Mouse (Mus musculus): ENCODE measurements around the gene Tmem251. TPM values are rescaled to one million over a fixed set of nuclear protein-coding genes. Genes with fewer than 3 reads are reported as not detected.

The Tmem251 gene
- polyA plus RNA-seq, 1 experiment from 2014 or later = 12.7 TPM

DNA sequence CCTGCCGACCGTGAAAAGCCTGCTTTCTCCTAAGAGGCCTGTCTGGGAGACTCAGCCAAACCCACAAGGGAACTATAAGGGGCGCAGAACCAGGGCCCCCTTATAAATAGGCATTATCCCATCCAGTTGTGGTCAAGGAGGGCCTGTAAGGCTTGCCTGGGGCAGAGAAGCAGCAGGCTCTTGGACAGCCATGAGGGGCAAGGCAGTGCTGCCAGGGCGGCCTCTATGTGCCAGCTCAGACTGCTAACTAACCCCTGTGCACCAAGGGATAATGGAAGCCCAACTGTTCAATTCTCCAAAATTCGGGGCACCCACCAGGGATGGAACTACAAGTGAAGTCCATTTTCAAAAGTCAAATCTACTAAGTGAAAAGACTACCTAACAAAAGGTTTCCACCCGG is 40.1 kb upstream of the Tmem251 start:
- H3K27ac ChIP-seq (replicated peaks) = peak overlapping the region; percentile 57
- 14% methylated on average over 6 of the region's 6 CpGs for WGBS

DNA sequence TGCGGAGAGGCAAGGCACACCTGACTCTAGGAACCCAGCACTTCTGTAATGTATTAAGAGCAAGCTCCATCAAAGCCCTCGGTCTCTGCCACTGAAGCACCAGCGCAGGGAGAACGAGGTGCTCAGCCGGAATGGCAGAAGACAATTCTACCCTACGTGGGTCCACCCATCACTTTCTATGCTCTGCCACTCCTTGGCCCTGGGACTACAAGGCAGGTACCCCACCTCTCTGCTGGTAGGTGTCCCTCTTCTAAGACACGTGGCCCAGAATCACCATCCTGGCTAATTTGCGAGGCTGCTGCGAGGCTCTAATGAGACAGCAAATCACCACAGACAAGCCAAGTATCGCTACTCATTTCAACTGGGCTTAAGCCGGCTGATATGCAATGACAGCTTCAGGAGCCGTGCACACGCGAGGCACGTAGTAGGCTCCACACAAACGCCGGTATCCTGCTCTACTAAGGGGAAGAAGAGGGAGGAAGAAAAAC is 39.6 kb upstream of the Tmem251 start:
- peaks cover 55% of the 10 kb centered on the region for H3K4me1 ChIP-seq
- WGBS = under 1% methylated on average over 17 of the region's 17 CpGs
- H3K9ac ChIP-seq (replicated peaks) = peak overlapping the region; percentile 76
- H3K9me3 ChIP-seq = no peaks in the 10 kb centered on the region
- peak overlapping the region; percentile 88 for H3K4me3 ChIP-seq
- H3K4me2 ChIP-seq (replicated peaks) = peak overlapping the region; percentile 71
- peak; percentile 23 for ATAC-seq (replicated peaks)
- H3K27me3 ChIP-seq = no peaks in the 10 kb centered on the region
- H3K36me3 ChIP-seq = no peaks in the 10 kb centered on the region
- peak overlapping the region; percentile 57 for H3K27ac ChIP-seq (replicated peaks)

More for the DNA sequence above, 40.1 kb upstream of the Tmem251 start:
- Histone ChIP-seq H3K4me2 (replicated peaks) (peak overlapping the region; percentile 71), H3K9ac (replicated peaks) (peak overlapping the region; percentile 76), H3K4me1 (peaks cover 60% of the 10 kb centered on the region), H3K36me3 (no peaks in the 10 kb centered on the region), H3K27me3 (no peaks in the 10 kb centered on the region), H3K4me3 (peak overlapping the region; percentile 88), H3K9me3 (no peaks in the 10 kb centered on the region)
- 0 out of 2 replicates have a peak, but pooled peaks have one; percentile 2 for ATAC-seq (replicated peaks)

DNA sequence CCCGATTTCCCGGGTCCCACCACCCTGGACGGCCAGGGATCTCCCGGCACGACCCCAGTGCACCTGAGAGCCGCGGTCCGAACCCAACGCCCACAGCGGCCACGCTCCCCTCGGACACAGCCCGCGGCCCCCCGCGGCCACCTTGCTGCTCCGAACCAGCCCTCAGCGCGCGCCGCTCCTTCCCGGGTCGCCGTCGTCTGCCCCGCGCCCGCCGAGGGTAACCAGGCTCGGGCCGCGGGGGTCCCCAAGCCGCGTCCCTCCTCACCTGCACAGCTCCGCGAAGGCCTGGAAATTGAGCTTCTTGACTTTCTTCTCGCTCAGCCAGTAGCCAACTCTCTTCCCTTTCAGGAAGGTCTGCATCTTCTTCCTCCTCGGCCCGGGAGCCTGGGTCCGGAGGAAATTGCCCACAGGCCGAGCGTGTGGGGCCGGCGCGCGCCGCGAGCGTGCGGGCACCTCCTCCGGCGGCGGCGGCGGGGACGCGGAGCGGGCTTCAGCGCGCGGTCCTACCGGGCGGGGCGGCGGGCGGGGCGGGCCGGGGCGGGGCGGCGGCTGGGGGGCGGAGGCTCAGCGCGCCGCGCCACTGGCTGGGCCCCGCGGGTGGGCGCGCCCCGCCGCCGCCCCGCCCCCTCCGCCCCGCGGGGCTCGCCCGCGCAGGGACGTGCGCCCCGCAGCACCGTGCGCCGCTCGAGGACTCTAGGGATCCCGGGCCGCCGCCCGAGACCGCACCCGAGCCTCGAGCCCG is 38.9 kb upstream of the Tmem251 start, which contains the start of gene Itpk1:
Gene Itpk1, minus strand, starts transcription at position 474 of the 742 bp plus-strand sequence.
- Histone ChIP-seq H3K27ac (replicated peaks) (peak within 1 kb of the TSS; percentile 95), H3K4me3 (peak within 1 kb of the TSS; percentile 88), H3K4me1 (peaks cover 48% of the 10 kb centered on the region), H3K9me3 (no peaks in the 10 kb centered on the region), H3K27me3 (no peaks in the 10 kb centered on the region), H3K36me3 (no peaks in the 10 kb centered on the region), H3K4me2 (replicated peaks) (peak within 1 kb of the TSS; percentile 71), H3K9ac (replicated peaks) (peak within 1 kb of the TSS; percentile 81)
- ATAC-seq (replicated peaks) = peak; percentile 91
- WGBS = 0% methylated on average over 64 of the region's 105 CpGs

DNA sequence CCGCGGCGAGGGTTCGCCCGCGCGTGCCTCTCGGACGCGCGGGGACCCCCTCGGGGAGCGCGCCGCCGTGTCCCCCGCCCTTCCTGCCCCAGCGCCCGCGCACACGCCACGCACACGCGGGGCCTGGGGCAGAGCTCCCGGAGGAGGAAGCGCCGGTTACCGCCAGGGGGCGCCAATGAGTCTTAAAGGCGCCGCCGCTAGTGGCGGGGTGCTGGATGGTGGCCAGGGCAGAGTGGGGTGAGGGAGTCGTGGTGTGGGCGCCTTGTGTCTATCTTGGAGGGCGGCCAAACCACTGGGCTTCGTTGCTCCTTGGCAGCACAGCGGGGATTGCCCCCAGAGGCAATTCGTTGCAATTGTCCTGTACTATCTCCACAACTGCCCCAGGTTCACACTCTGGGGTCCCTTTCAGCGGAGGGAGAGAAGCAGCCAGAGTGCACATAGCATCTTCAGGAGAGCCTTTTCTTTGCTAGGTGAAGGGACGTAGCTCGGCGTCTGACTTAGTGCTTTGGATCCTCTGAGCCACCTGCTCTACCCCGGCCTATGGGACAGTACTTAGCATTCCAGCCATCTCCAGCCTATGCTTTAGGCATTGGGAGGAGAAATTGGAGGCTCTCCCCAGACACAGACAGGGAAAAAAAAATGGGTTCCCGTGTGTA is 38.2 kb upstream of the Tmem251 start:
- ATAC-seq (replicated peaks) = peak; percentile 73
- H3K4me3 ChIP-seq = peak overlapping the region; percentile 88
- H3K4me2 ChIP-seq (replicated peaks) = peak overlapping the region; percentile 71
- no peaks in the 10 kb centered on the region for H3K27me3 ChIP-seq
- H3K36me3 ChIP-seq = no peaks in the 10 kb centered on the region
- H3K9me3 ChIP-seq = no peaks in the 10 kb centered on the region
- H3K4me1 ChIP-seq = peaks cover 42% of the 10 kb centered on the region
- under 1% methylated on average over 38 of the region's 45 CpGs for WGBS
- peak overlapping the region; percentile 95 for H3K27ac ChIP-seq (replicated peaks)
- peak overlapping the region; percentile 81 for H3K9ac ChIP-seq (replicated peaks)

DNA sequence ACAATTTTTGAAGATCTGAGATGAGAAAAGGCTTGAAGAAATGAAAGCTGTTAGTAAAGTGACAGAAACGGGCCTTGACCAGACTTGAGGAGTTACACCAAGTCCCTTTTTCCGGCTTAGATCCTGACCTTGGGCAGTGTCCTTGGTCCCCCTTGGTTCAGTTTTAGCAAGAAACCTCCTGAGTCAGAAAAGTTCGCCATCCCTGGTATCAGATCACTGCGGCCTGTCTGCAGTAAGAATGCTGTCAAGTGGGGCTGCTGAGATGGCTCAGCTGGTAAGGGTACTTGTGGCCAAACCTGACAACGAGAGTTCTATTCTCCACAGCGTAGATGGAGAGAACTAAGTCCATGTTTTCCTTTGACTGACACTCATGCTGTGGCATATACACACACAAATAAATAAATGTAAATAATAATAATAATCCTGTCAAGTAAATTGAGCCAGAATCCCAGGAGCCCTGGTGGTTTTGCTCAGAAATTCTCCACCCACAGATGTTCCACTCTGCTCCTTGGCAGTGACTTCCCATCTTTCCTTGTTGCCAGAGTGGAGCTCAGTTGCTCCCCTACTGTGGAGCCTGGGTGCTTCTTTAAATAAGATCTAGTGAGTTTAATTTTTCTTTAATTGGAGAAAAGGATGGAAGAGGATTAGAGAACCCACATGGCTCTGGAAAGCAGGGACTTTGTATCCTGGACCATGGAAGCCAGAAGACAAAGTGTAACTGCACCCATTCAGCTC is 37.5 kb upstream of the Tmem251 start:
- H3K36me3 ChIP-seq = no peaks in the 10 kb centered on the region
- peak overlapping the region; percentile 88 for H3K4me3 ChIP-seq
- no peak overlapping the region for H3K9ac ChIP-seq (replicated peaks)
- H3K27me3 ChIP-seq = no peaks in the 10 kb centered on the region
- ATAC-seq (replicated peaks) = no peak
- peaks cover 35% of the 10 kb centered on the region for H3K4me1 ChIP-seq
- H3K4me2 ChIP-seq (replicated peaks) = peak overlapping the region; percentile 71
- no peaks in the 10 kb centered on the region for H3K9me3 ChIP-seq
- WGBS = 59% methylated on average over 6 of the region's 6 CpGs
- H3K27ac ChIP-seq (replicated peaks) = peak overlapping the region; percentile 95; the same call in 1 of the 2 replicates

DNA sequence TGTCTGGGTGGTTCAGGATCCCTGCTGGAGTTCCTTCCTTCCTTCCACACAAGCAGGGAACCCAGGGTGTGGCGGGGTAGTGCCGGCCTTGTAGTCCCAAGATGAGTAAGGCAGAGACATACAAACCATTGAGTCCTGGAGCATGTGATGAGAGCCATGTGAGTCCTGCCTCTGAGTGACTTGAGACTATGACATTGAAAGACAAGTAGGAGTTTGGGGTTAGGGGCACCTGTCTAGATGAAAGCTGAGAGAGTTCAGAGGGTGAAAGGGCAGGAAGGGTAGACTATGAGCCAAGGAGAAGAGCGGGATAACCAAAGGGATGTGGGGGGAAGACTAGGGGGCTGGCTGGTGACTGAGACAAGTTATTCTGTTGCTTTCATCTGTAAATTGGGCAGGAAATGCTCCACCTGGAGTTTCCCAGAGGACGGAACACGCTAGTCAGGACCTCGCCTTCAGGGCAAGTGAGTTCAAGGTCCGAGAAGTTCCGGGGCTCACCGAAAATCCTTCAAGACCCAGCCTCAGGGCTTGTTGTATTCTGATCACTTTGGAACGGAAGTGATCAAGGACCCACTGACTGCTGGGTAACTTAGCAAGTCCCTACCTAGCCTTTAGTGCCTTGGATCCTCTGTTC is 36.6 kb upstream of the Tmem251 start:
- Histone ChIP-seq H3K36me3 (no peaks in the 10 kb centered on the region), H3K4me2 (replicated peaks) (no peak overlapping the region), H3K4me3 (no peak overlapping the region), H3K27me3 (no peaks in the 10 kb centered on the region), H3K4me1 (peaks cover 32% of the 10 kb centered on the region), H3K9me3 (no peaks in the 10 kb centered on the region), H3K9ac (replicated peaks) (no peak overlapping the region), H3K27ac (replicated peaks) (no peak overlapping the region)
- ATAC-seq (replicated peaks) = no peak
- WGBS = 92% methylated on average over 10 of the region's 10 CpGs

DNA sequence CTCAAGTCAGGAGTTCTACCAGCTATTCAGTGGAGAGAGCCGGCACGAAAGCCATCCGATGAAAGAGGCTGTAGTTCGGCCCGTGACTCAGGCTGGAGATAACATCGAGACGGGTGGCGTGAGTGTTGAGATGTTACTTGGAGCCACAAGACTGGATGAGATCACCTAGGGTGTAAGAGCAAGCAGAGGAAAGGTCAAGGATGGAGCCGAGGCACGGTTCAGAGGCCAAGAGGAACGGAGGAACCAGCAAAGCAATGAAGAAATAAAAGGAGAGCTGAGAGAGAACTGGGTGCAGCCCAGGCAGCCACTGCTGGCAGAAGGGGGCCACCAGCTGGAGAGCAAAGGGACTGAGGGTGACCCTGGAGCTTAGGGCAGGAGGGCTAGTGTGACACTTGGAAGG is 35.3 kb upstream of the Tmem251 start:
- no peak overlapping the region for H3K4me2 ChIP-seq (replicated peaks)
- no peaks in the 10 kb centered on the region for H3K9me3 ChIP-seq
- H3K4me3 ChIP-seq = no peak overlapping the region
- WGBS = 79% methylated on average over 11 of the region's 11 CpGs
- no peaks in the 10 kb centered on the region for H3K36me3 ChIP-seq
- H3K27ac ChIP-seq (replicated peaks) = no peak overlapping the region
- H3K4me1 ChIP-seq = peaks cover 19% of the 10 kb centered on the region
- no peak overlapping the region for H3K9ac ChIP-seq (replicated peaks)
- no peak for ATAC-seq (replicated peaks)
- H3K27me3 ChIP-seq = no peaks in the 10 kb centered on the region

DNA sequence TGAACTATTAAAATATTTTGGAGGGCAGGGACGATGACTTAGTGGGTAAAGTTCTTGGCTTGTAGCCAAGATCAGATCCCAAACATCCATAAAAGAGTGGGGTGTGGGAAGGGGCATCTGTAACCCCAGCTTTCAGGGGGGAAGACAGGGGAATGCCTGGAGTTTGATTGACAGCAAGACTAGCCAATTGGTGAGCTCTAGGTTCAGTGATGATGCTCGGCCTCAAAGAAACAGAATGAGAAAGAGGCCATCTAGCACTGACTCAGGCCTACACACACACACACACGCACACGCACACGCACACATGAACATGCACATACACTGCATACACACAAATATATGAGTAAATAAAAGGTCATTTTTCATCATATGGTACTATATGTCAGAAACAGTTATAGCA is 33.7 kb upstream of the Tmem251 start:
- no peaks in the 10 kb centered on the region for H3K27me3 ChIP-seq
- 83% methylated on average over 5 of the region's 5 CpGs for WGBS

DNA sequence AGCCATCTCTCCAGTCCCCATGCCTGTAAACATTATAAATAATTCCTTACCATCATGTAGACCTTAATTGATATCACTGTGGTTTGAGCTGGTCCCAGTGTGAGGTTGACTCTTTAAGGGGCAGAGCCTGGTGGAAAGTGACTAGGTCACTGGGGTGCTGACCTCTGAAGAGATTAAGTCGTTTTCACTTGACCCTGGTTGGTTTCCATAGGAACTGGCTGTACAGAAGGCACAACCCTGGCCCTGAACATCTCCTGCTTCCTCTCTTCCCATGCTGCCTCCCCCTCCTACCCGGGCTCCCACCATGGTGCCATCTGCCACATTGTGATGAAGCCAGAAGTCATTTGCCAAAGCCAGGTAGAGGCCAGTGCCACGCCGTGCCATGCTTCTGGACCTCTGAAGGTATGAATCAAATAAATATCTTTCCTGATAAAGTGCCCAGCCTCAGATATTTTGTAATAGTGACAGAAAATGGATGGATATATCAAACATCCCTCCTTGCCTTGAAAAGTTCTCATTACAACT is 32.6 kb upstream of the Tmem251 start:
- Histone ChIP-seq H3K36me3 (no peaks in the 10 kb centered on the region), H3K4me2 (replicated peaks) (no peak overlapping the region), H3K27ac (replicated peaks) (no peak overlapping the region), H3K9me3 (no peaks in the 10 kb centered on the region), H3K9ac (replicated peaks) (no peak overlapping the region), H3K4me1 (peaks cover 1% of the 10 kb centered on the region), H3K27me3 (no peaks in the 10 kb centered on the region), H3K4me3 (no peak overlapping the region)
- no peak for ATAC-seq (replicated peaks)
- WGBS = 57% methylated on average over 4 of the region's 4 CpGs

More for the DNA sequence above, 33.7 kb upstream of the Tmem251 start:
- no peaks in the 10 kb centered on the region for H3K36me3 ChIP-seq
- no peaks in the 10 kb centered on the region for H3K9me3 ChIP-seq
- no peak overlapping the region for H3K4me3 ChIP-seq
- H3K4me2 ChIP-seq (replicated peaks) = no peak overlapping the region
- no peak overlapping the region for H3K27ac ChIP-seq (replicated peaks)
- ATAC-seq (replicated peaks) = no peak
- no peak overlapping the region for H3K9ac ChIP-seq (replicated peaks)
- H3K4me1 ChIP-seq = peaks cover 9% of the 10 kb centered on the region

DNA sequence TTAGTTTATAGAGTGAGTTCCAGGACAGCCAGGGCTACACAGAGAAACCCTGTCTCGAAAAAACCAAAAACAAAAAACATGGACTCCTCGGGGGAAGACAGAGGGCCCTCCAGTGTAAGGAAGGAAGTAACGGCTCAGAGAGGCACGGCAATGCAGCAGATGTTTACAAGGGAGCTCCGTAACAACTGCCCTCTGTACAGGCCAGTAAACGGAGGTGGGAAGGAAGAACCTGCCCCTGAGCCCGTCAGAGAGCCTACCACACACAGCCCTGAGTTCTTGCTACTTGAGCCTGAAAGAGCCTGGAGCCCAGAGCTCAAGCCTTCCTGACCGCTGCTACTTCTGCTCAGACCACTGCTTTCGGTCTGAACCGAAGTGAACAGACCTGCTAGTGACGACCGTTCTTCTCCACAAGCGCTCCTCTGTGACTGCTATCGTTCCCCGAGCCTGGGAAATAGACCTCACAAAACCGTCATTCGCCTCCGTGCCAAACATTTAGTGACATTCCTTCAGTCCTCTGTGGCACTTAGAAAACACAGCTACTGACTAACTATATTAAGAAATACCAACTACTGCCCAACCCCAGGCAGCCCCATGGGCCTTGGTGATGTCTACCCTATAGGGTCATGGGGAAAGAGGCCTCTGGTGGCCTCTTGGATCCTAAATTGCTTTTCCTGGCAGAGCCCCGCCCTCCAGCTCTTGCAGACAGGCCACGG is 30.3 kb upstream of the Tmem251 start:
- no peaks in the 10 kb centered on the region for H3K4me1 ChIP-seq
- no peaks in the 10 kb centered on the region for H3K27me3 ChIP-seq
- H3K9me3 ChIP-seq = no peaks in the 10 kb centered on the region
- no peak overlapping the region for H3K4me2 ChIP-seq (replicated peaks)
- 81% methylated on average over 20 of the region's 20 CpGs for WGBS
- H3K36me3 ChIP-seq = no peaks in the 10 kb centered on the region
- H3K27ac ChIP-seq (replicated peaks) = no peak overlapping the region
- ATAC-seq (replicated peaks) = no peak
- H3K9ac ChIP-seq (replicated peaks) = no peak overlapping the region
- H3K4me3 ChIP-seq = no peak overlapping the region

DNA sequence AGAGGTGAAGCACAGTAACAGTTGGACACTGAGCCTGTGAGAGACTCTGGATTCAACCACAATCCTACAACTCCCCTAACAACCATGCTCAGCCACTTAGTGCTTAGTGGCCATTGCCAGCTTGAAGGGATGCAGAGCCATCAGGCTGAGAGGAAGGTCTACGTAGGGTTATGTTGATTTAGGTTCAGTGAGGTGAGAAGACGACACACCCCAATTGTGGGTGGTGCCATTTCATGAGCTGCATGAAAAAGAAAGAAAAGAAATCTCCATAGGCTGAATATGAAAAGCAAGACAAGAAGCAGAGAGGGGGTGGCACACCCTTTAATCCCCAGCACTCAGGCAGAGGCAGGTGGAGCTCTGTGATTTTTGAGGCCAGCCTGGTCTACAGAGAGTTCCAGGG is 29.4 kb upstream of the Tmem251 start:
- Histone ChIP-seq H3K4me3 (no peak overlapping the region), H3K9ac (replicated peaks) (no peak overlapping the region), H3K9me3 (no peaks in the 10 kb centered on the region), H3K4me1 (no peaks in the 10 kb centered on the region), H3K27ac (replicated peaks) (no peak overlapping the region), H3K4me2 (replicated peaks) (no peak overlapping the region), H3K27me3 (no peaks in the 10 kb centered on the region), H3K36me3 (no peaks in the 10 kb centered on the region)
- 68% methylated on average over 2 of the region's 2 CpGs for WGBS
- ATAC-seq (replicated peaks) = no peak

All from forebrain, embryonic 15.5 days (tissue).